Mouse (Mus musculus) limb, embryonic 10.5 days (tissue): ENCODE results near the gene Insig1. TPM values are rescaled to one million over a fixed set of nuclear protein-coding genes. Genes with fewer than 3 reads are reported as not detected.

Experiments
- DNase-seq: peaks from one replicate; pipeline ENCODE4 v3.0.0-alpha.2; 2017; ENCODE audit warnings: low spot score
- H3K27ac ChIP-seq: fragments of 300-500 bp; sonication (generic); 2 replicates; pipeline ENCODE4 v1.5.1; 2016; ENCODE audit warnings: mild to moderate bottlenecking
- H3K27me3 ChIP-seq: fragments of 300-500 bp; sonication (generic); 2 replicates; pipeline ENCODE4 v1.6.1; 2016; ENCODE audit warnings: low read depth, mild to moderate bottlenecking; ENCODE audit not compliant: poor library complexity, severe bottlenecking
- H3K36me3 ChIP-seq: fragments of 300-500 bp; sonication (generic); 2 replicates; pipeline ENCODE4 v1.6.1; 2016; ENCODE audit warnings: mild to moderate bottlenecking, moderate library complexity
- H3K4me1 ChIP-seq: fragments of 300-500 bp; sonication (generic); 2 replicates; pipeline ENCODE4 v1.6.1; 2016
- H3K4me3 ChIP-seq: fragments of 300-500 bp; sonication (generic); 2 replicates; pipeline ENCODE4 v1.5.1; 2016; ENCODE audit warnings: mild to moderate bottlenecking, moderate library complexity
- H3K9me3 ChIP-seq: fragments of 300-500 bp; sonication (generic); replicated peaks from 2 replicates; pipeline ENCODE4 v1.6.1; 2016; ENCODE audit warnings: mild to moderate bottlenecking
- WGBS: fragments of 180-500 bp; shearing (Covaris S2); methylation state at CpG from one replicate; pipeline ENCODE4 v1.1.7; 2016; 5-methylcytosine and 5-hydroxymethylcytosine counted together
- polyA plus RNA-seq: library from polyadenylated mRNA; unstranded; fragments of >200 nt; fragmentation: Nextera tagmentation; extraction: Ambion mirVana; gene quantifications from 2 replicates; pipeline ENCODE4 v1.2.1, GENCODE M21; 2016

Gene Insig1
- polyA plus RNA-seq, 1 experiment from 2014 or later, result 91.0 TPM

DNA sequence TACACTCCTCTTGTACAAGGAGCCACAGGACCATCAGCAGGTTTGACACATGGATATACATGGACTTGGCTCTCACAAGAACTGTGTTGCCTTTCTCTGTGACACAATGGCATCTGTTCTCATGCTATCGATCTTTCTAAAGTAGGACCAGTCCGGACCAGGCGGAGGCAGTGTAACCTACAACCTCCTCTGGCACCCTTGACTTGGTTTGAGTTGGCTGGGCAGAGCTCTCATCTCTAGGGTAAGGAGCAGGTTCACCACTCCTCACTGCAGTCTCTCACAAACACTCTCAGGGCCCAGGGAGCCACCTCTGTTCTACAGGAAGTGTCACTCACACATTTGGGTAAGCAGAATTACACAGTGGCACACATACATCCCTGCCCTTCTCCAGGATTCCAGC, 29.1 kb upstream of the Insig1 start:
- H3K4me3 ChIP-seq, result no peak overlapping the region
- peaks cover 12% of the 10 kb centered on the region for H3K4me1 ChIP-seq
- no peaks in the 10 kb centered on the region for H3K36me3 ChIP-seq
- WGBS, result 95% methylated on average over 3 of the region's 3 CpGs
- H3K27ac ChIP-seq, result no peak overlapping the region
- H3K9me3 ChIP-seq, result peaks cover 3% of the 10 kb centered on the region; the same call in 1 of the 2 replicates
- no peaks in the 10 kb centered on the region for H3K27me3 ChIP-seq
- DNase-seq, result no peak

DNA sequence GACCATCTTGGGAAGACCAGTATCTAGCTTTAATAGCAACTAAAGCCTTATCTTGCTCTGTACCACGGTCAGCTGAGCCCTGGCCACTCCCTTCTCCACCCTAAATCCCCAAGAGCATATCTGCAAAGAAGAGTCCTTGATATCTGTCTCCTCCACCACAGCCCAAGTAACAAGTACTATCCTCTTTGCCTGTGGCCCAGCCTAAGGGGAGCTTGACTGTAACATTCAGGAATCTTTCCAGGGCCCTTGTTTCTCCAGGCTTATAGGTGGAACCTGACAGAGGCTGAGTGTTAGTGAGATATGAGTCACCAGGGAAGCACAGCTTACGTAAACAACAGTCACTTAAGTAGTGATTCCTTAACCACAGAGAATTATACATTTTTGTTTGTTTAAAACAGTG, 28.4 kb upstream of the Insig1 start:
- 72% methylated on average over 2 of the region's 2 CpGs for WGBS
- peaks cover 3% of the 10 kb centered on the region; the same call in 1 of the 2 replicates for H3K9me3 ChIP-seq
- H3K4me1 ChIP-seq, result peaks cover 4% of the 10 kb centered on the region; the same call in 1 of the 2 replicates
- H3K27ac ChIP-seq, result no peak overlapping the region
- no peak overlapping the region for H3K4me3 ChIP-seq
- H3K36me3 ChIP-seq, result no peaks in the 10 kb centered on the region
- no peaks in the 10 kb centered on the region for H3K27me3 ChIP-seq
- no peak for DNase-seq

DNA sequence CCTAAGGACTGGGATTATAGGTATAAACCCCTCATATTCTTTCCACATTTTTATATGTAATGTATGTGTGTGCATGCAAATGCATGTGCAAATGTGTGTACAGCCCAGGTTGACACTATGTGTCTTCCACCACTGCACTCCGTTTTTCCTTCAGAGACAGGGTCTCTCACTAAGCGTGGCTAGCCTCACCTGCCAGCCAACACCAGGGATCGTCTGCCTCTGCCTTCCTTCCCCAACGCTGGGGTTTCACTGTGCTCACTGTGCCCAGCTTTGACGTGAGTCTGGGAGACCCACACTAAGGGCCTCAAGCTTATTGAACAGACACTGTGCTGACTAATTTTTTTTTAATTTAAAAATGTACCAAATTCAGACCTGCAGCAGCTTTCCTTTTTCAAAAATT, 27.8 kb upstream of the Insig1 start:
- H3K4me1 ChIP-seq, result no peaks in the 10 kb centered on the region
- 77% methylated on average over 5 of the region's 5 CpGs for WGBS
- DNase-seq, result no peak
- peaks cover 3% of the 10 kb centered on the region; the same call in 1 of the 2 replicates for H3K9me3 ChIP-seq
- no peak overlapping the region for H3K4me3 ChIP-seq
- H3K36me3 ChIP-seq, result no peaks in the 10 kb centered on the region
- H3K27me3 ChIP-seq, result no peaks in the 10 kb centered on the region
- H3K27ac ChIP-seq, result no peak overlapping the region

DNA sequence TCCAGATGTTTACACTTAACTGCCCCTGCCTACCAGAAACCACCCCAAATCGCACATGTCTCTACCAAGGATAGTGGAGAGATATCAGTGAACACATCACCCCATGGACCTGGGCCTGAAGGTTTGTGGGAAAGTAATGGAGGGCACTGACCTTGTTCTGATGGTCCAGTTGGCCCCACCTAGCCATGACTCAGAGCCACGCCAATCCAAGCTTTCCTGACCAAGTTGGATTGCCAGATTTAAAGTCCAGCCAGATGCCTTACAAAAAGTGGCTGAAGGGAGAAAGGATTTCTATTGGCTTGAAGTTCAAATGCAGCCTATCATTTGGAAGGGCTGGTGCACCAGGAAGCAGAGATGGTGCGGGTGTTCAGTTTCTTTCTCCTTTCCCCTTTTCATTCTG, 24.2 kb upstream of the Insig1 start:
- Histone ChIP-seq H3K4me1 (no peaks in the 10 kb centered on the region), H3K27me3 (no peaks in the 10 kb centered on the region), H3K9me3 (peaks cover 3% of the 10 kb centered on the region; the same call in 1 of the 2 replicates), H3K4me3 (no peak overlapping the region), H3K27ac (no peak overlapping the region), H3K36me3 (no peaks in the 10 kb centered on the region)
- no peak for DNase-seq
- 83% methylated on average over 3 of the region's 3 CpGs for WGBS

DNA sequence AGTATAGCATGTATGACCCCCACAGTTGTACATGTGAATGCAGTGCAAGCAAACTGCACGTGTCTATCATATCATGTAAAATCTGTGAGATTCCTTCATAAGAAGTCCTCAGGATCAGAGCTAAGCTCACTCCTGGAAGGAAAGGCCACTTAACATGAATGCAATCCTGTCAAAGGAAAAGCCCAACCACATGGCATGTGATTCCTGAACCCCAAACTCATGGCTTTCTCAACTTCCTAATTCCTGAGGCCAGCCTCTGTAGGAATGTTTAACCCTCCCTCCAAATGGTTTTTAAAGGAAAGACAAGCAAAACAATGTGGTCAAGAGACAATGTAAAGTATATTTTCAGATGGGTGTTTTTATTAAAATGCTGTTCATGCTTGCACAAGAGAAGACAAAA, 23.2 kb upstream of the Insig1 start:
- Histone ChIP-seq H3K4me1 (no peaks in the 10 kb centered on the region), H3K27ac (no peak overlapping the region), H3K4me3 (no peak overlapping the region), H3K27me3 (no peaks in the 10 kb centered on the region), H3K9me3 (peaks cover 3% of the 10 kb centered on the region; the same call in 1 of the 2 replicates), H3K36me3 (no peaks in the 10 kb centered on the region)
- DNase-seq, result no peak
- WGBS, result 97% methylated on average over 1 of the region's 1 CpGs

DNA sequence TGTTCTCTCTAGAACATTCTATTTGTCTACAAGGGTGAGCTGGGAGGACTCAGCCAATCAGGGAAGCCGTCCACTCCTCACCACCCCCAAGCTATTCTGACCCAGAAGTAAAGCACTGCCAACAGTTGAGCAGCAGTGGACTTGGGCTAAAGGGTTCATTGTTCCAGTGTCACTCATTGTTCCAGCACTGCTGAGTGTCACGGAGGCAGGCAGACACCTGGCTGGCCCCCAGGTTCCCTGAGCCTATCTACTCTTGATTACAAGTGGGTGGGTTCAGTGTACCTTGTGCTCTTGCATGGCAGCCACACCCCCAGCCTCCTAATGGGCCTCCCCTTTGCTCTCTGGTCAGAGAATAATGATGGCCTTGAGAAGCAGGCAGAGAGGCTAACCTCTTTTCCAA, 15.7 kb upstream of the Insig1 start:
- Histone ChIP-seq H3K36me3 (no peaks in the 10 kb centered on the region), H3K27ac (no peak overlapping the region), H3K4me3 (no peak overlapping the region), H3K9me3 (no peaks in the 10 kb centered on the region), H3K4me1 (no peaks in the 10 kb centered on the region), H3K27me3 (no peaks in the 10 kb centered on the region)
- no peak for DNase-seq
- WGBS, result 73% methylated on average over 2 of the region's 2 CpGs

DNA sequence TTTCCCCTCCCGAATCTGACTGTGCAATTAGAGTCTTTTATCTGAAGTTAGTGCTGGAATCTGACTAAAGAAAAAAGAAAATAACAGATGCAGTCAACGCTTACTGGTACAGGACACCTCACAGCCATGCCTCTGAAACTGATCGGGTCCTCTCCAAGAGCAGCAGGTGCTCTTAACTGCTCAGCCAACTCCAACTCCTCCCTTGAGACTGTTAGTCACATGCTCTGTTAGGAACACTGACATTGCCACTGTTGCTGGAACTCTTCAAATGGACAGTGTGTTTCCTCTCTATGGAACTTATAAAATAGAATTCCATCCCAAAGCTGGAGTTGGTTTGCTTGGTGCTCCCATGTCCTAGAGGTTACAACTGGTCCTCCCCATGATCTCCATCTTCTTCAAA, 14.3 kb upstream of the Insig1 start:
- H3K27me3 ChIP-seq, result no peaks in the 10 kb centered on the region
- H3K27ac ChIP-seq, result no peak overlapping the region
- H3K9me3 ChIP-seq, result no peaks in the 10 kb centered on the region
- DNase-seq, result no peak
- no peaks in the 10 kb centered on the region for H3K36me3 ChIP-seq
- H3K4me1 ChIP-seq, result no peaks in the 10 kb centered on the region
- 88% methylated on average over 3 of the region's 3 CpGs for WGBS
- no peak overlapping the region for H3K4me3 ChIP-seq

DNA sequence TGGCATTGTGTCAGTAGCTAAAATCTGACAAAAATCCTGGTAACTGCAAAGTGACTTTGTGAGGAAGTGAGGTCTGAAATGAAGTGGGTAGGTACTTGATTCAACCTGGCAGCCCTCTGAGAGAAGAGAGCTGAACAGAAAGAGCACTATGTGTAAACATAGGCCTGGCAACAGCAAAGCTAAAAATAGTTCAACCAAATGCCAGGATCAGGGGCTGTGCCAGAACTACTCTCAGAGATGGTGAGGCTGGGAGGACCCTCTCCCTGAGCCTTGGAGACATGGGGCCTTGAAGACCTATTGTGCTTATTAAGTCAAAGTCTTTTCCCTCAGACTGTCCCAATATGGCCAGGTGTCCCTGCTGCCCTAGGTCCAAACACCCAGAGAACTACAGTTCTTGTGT, 10.7 kb upstream of the Insig1 start:
- H3K36me3 ChIP-seq, result no peaks in the 10 kb centered on the region
- H3K27me3 ChIP-seq, result no peaks in the 10 kb centered on the region
- H3K27ac ChIP-seq, result no peak overlapping the region
- H3K4me3 ChIP-seq, result no peak overlapping the region
- no peaks in the 10 kb centered on the region for H3K9me3 ChIP-seq
- DNase-seq, result no peak
- peaks cover 10% of the 10 kb centered on the region for H3K4me1 ChIP-seq

DNA sequence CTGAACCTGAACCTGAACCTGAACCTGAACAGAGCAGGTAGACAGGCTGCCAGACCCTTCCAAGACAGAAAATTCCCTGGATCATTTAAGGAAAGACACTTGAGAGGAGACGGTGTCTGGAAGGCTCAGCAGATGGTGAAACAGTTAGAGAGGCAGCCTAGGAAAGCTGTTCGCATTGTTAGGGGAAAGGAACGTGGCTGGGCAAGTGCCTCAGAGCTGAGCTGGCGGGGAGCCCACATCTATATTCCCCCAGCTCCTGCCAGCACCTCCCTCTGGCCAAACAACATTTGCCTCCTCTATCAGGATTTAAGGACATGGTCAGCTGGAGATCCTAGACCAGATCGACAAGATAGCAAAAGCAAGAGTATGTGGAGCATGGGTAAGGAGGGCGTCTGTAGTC, 10.2 kb upstream of the Insig1 start:
- no peak for DNase-seq
- H3K27me3 ChIP-seq, result no peaks in the 10 kb centered on the region
- no peaks in the 10 kb centered on the region for H3K9me3 ChIP-seq
- H3K4me3 ChIP-seq, result no peak overlapping the region
- 87% methylated on average over 6 of the region's 6 CpGs for WGBS
- no peak overlapping the region for H3K27ac ChIP-seq
- H3K36me3 ChIP-seq, result no peaks in the 10 kb centered on the region
- H3K4me1 ChIP-seq, result peaks cover 13% of the 10 kb centered on the region

DNA sequence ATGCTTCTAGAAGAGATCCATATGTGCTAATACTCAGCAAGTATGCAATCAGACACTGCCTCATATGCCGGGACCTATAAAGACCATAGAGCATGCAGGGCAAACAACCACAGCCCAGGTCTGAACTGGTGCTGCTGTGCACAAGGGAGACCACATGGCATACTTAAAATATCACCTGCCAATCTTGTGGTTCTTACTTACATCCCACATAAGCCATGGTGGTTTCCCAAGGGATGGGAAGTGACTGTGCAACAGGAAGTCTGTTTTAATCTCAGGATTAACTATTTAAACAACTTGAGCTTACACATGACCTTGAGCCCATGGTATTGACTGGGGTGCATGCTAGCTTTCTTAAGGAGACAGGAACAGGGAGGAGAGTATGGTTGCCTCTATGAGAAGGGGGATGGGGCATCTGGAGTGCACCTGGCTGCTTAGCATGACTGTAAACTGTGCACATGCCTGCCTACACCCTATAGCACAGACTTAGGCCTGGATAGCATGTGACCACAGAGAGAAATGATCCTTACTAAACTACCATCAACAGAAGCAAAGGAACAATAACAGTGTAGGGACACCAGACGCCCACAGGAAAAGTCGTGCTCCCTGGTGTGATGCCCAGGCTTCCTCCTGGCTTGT, 7.1 kb upstream of the Insig1 start:
- no peak for DNase-seq
- peaks cover 13% of the 10 kb centered on the region for H3K4me1 ChIP-seq
- H3K4me3 ChIP-seq, result no peak overlapping the region
- no peaks in the 10 kb centered on the region for H3K36me3 ChIP-seq
- WGBS, result 77% methylated on average over 3 of the region's 3 CpGs
- H3K27ac ChIP-seq, result no peak overlapping the region
- H3K9me3 ChIP-seq, result no peaks in the 10 kb centered on the region
- H3K27me3 ChIP-seq, result no peaks in the 10 kb centered on the region

DNA sequence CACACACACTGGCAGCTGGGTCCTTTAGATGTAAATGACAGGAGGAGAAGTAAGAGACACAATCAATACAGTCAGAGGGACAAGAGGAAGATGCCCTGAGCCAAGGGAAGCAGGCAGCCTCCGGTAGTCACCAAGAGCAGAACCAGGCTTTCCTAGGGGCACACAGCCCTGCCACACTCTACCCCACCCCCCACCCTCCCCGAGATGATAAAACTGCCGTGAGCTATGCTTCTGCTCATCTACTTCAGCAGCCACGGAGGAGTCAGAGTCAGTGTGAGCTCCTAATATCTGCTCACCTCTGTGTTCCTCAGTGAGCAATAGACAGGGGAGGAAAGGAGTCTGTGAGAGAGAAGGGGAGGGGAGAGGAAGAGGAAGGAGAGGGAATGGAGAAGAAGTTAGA, 5.9 kb upstream of the Insig1 start:
- Histone ChIP-seq H3K27me3 (no peaks in the 10 kb centered on the region), H3K4me1 (peaks cover 21% of the 10 kb centered on the region), H3K27ac (no peak overlapping the region), H3K36me3 (no peaks in the 10 kb centered on the region), H3K9me3 (no peaks in the 10 kb centered on the region), H3K4me3 (no peak overlapping the region)
- DNase-seq, result no peak
- WGBS, result 68% methylated on average over 4 of the region's 4 CpGs

DNA sequence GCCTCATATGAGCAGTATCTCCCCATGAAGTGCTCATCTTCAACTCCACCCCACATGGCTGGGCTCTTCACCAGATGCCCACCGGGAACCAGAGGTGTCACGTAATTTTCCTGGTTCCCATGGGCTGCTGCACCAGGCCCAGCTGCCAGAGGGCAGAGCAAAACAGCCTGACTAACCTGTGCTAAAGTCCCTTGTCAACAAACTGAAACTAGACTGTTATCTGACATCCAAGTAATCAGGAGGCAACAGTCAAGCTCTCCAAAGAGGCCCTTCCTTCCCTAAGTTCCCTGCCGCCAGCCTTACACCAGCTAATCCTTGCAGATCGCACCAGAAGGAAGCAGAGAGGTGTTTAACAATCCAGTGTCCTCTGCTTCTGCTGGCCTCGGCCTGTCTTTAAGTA, 4.9 kb upstream of the Insig1 start:
- 67% methylated on average over 5 of the region's 5 CpGs for WGBS
- H3K9me3 ChIP-seq, result no peaks in the 10 kb centered on the region
- H3K27me3 ChIP-seq, result no peaks in the 10 kb centered on the region
- no peak overlapping the region for H3K4me3 ChIP-seq
- H3K4me1 ChIP-seq, result peaks cover 25% of the 10 kb centered on the region
- no peaks in the 10 kb centered on the region for H3K36me3 ChIP-seq
- DNase-seq, result no peak
- H3K27ac ChIP-seq, result peak overlapping the region; percentile 12; the same call in 1 of the 2 replicates

DNA sequence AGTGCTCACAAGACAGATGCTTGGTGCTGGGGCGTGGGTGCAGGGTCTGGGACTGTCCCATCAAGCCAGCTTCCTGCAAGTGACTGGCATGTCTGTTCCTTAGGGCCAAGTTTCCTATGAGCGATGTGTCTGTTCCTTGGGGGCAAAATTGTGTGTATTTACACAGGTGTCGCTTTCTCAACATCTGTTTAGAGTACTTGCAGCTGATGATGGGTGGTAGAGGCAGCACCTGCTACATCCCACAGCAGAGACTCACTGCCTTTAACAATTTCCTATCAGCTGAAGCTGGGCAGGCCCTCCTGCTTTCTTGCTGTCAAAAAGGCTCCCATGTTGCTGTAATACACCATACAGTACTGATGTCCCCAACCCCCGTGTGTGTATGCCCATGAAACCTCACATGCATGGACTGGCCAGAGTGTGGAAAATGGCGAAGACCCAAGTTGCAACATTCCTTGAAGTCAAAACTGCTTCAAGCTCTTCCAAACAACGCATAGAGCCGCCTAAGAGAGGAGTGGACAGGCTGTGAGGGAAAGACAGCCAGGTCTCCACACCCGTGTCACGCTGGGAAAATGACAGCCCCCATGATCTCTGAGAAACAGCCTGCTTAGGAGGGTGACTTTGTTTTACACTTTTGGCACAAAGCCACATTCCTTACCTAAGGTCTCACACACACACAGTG, 875 bp upstream of the Insig1 start:
- H3K4me3 ChIP-seq, result peak overlapping the region; percentile 73
- no peaks in the 10 kb centered on the region for H3K9me3 ChIP-seq
- H3K36me3 ChIP-seq, result peaks cover 26% of the 10 kb centered on the region
- peaks cover 31% of the 10 kb centered on the region for H3K4me1 ChIP-seq
- H3K27me3 ChIP-seq, result no peaks in the 10 kb centered on the region
- no peak for DNase-seq
- peak overlapping the region; percentile 95 for H3K27ac ChIP-seq
- WGBS, result 40% methylated on average over 9 of the region's 9 CpGs
